Mouse (Mus musculus): ENCODE measurements around the gene 1700088E04Rik.

DNA sequence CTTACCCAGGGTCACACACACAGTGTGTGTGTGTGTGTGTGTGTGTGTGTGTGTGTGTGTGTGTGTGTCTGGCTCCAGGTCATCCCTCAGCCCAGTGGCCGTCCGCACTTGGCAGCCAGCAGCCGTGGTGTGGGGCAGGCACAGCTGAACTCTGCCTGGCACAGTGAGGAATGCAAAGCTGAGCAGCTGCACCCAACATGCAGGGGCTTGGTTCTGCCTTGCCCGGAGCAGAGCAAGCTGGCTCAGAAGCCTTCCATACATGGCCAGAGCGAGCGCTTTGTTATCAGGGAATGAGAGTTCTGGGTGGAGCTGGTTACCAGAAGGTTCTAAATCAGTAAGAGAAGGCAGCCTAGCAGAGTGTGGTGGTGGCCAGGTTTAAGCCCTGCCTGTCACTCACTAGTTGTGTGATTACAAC, 43.4 kb downstream of the 1700088E04Rik start:
- no peak for TF ChIP-seq CTCF (IDR thresholded peaks at IDR 0.05)
- no peak for TF ChIP-seq EP300 (IDR thresholded peaks at IDR 0.05)
